Mouse (Mus musculus) midbrain, embryonic 14.5 days (tissue): ENCODE data around the gene Mosmo. TPM values are rescaled to one million over a fixed set of nuclear protein-coding genes. Genes with fewer than 3 reads are reported as not detected.
A peak's percentile ranks its signal among the peaks of the same experiment; 100 is the strongest.

Source experiments
- ATAC-seq: fragments of 200-750 bp; cut with Nextera tagmentation; 2 replicates; pipeline ENCODE4 v1.8.0; 2017; ENCODE audit warnings: moderate number of reproducible peaks, moderate library complexity; ENCODE audit not compliant: low FRiP score, low TSS enrichment
- DNase-seq: peaks from one replicate; pipeline ENCODE4 v3.0.0-alpha.2; 2015
- H3K27ac ChIP-seq: fragments of 300-500 bp; sonication (generic); replicated peaks from 2 replicates; pipeline ENCODE4 v1.5.1; 2014; ENCODE audit warnings: mild to moderate bottlenecking, low read depth, low read length, moderate library complexity
- H3K27me3 ChIP-seq: fragments of 300-500 bp; sonication (generic); 2 replicates; pipeline ENCODE4 v1.6.1; 2014; ENCODE audit warnings: low read length, control low read depth, mixed read lengths; ENCODE audit not compliant: control insufficient read depth, insufficient read depth
- H3K36me3 ChIP-seq: fragments of 300-500 bp; sonication (generic); 2 replicates; pipeline ENCODE4 v1.6.1; 2014; ENCODE audit warnings: low read length, control low read depth; ENCODE audit not compliant: control insufficient read depth, insufficient read depth
- H3K4me1 ChIP-seq: fragments of 300-500 bp; sonication (generic); 2 replicates; pipeline ENCODE4 v1.6.1; 2014; ENCODE audit warnings: mild to moderate bottlenecking, antibody characterized with exemption, low read length, control low read depth; ENCODE audit not compliant: control insufficient read depth, insufficient read depth
- H3K4me2 ChIP-seq: fragments of 300-500 bp; sonication (generic); 2 replicates; pipeline ENCODE4 v1.6.1; 2014; ENCODE audit warnings: mild to moderate bottlenecking, low read length, moderate library complexity
- H3K4me3 ChIP-seq: fragments of 300-500 bp; sonication (generic); replicated peaks from 2 replicates; pipeline ENCODE4 v1.5.1; 2014; ENCODE audit warnings: low read depth, low read length
- H3K9ac ChIP-seq: fragments of 300-500 bp; sonication (generic); replicated peaks from 2 replicates; pipeline ENCODE4 v1.6.1; 2014; ENCODE audit warnings: mild to moderate bottlenecking, low read length, moderate library complexity
- H3K9me3 ChIP-seq: fragments of 300-500 bp; sonication (generic); 2 replicates; pipeline ENCODE4 v1.6.1; 2016; ENCODE audit warnings: low read length, control low read depth, mixed read lengths; ENCODE audit not compliant: control insufficient read depth
- WGBS: fragments of 180-500 bp; shearing (Covaris S2); extraction: QIAGEN DNeasy Blood & Tissue Kit; methylation state at CpG from one replicate; pipeline ENCODE4 v1.1.7; 2014; 5-methylcytosine and 5-hydroxymethylcytosine counted together
- polyA plus RNA-seq: library from polyadenylated mRNA; unstranded; fragments of >200 nt; fragmentation: Nextera tagmentation; extraction: Ambion mirVana; gene quantifications from 2 replicates; pipeline ENCODE4 v1.2.1, GENCODE M21; 2014

Mosmo gene
- polyA plus RNA-seq, 1 experiment from 2014 or later, result 15.7 TPM

DNA sequence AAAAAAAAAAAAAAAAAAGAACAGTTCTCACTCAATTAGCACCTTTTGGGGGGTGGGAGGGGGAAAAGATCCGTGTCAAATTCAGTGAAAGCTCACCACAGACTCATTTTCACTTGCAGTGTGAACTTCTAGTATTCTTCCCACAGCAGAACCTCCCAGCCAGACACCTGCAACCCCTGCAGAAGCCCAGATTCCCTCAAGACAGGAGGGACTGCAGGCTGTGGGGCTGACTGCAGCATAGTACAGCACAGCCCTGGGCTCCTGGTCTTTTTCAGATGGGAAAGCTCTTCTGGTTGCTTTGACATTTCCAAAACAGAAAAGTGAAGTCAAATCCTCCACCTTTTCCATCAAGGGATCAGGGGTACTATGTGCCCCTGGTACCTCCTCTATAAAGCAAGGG is 90.0 kb downstream of the Mosmo start:
- 18% methylated on average over 1 of the region's 1 CpGs for WGBS
- H3K9ac ChIP-seq, result no peak overlapping the region
- H3K27me3 ChIP-seq, result no peaks in the 10 kb centered on the region
- DNase-seq, result peak; percentile 3
- H3K9me3 ChIP-seq, result no peaks in the 10 kb centered on the region
- no peaks in the 10 kb centered on the region for H3K36me3 ChIP-seq
- no peak overlapping the region for H3K27ac ChIP-seq
- no peak overlapping the region for H3K4me3 ChIP-seq
- H3K4me1 ChIP-seq, result no peaks in the 10 kb centered on the region
- no peak for ATAC-seq
- H3K4me2 ChIP-seq, result no peak overlapping the region

- H3K4me3 ChIP-seq, result no peak overlapping the region
- H3K4me2 ChIP-seq, result no peak overlapping the region
- no peaks in the 10 kb centered on the region for H3K27me3 ChIP-seq
- WGBS, result 57% methylated on average over 1 of the region's 1 CpGs
- no peak overlapping the region for H3K9ac ChIP-seq
- H3K9me3 ChIP-seq, result no peaks in the 10 kb centered on the region
- ATAC-seq (no peak), DNase-seq (no peak)
- no peak overlapping the region for H3K27ac ChIP-seq
- no peaks in the 10 kb centered on the region for H3K4me1 ChIP-seq
- no peaks in the 10 kb centered on the region for H3K36me3 ChIP-seq
These were observed 94.0 kb downstream of the Mosmo start for GRCm38 (mm10) chr7:120771389-120771788.

DNA sequence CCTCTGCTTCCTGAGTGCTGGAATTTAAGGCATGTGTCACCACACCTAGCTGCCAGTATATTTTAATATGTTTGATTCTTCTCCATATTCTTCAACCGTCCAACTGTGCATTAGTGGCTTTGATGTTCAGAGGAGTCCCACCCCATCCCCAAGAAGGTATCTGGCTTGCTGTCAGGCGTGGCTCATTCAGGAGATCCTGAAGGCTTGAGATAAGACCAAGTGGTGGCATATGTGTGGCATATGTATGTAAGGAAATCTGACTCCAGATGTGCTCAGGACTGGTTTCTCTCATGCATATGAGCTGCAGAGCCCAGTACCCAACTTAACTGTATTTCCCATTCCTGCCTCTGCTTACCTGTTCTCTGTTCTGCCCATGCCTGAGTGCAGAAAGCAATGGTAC is 100.6 kb downstream of the Mosmo start:
- DNase-seq (no peak), ATAC-seq (no peak)
- Histone ChIP-seq H3K36me3 (no peaks in the 10 kb centered on the region), H3K27me3 (no peaks in the 10 kb centered on the region), H3K4me1 (no peaks in the 10 kb centered on the region), H3K9me3 (no peaks in the 10 kb centered on the region), H3K27ac (no peak overlapping the region), H3K9ac (no peak overlapping the region), H3K4me2 (no peak overlapping the region), H3K4me3 (no peak overlapping the region)
- 60% methylated on average over 2 of the region's 2 CpGs for WGBS

Other genes with a start within 250 kb of the Mosmo start
- 227 and 243 TPM in 2 replicates for gene Uqcrc2, start 42.4 kb upstream of the Mosmo start, polyA plus RNA-seq
- gene Pdzd9, start 7.3 kb upstream of the Mosmo start, polyA plus RNA-seq, result 0.36 and 0.45 TPM in 2 replicates
- gene Vwa3a, start 61.7 kb downstream of the Mosmo start, polyA plus RNA-seq, result 1.3 TPM in 2 replicates
- gene Gm5737, start 134.7 kb downstream of the Mosmo start, polyA plus RNA-seq, result 0.17 TPM in 1 of 2 replicates, not detected in the other
- gene Eef2k, start 165.2 kb downstream of the Mosmo start, polyA plus RNA-seq, result 13.1 and 14.9 TPM in 2 replicates
- 20.6 and 21.6 TPM in 2 replicates for gene Polr3e, start 240.1 kb downstream of the Mosmo start, polyA plus RNA-seq